Mouse (Mus musculus) CH12.LX (cell line): ENCODE results near the gene Naa25. TPM values are rescaled to one million over a fixed set of nuclear protein-coding genes. Genes with fewer than 3 reads are reported as not detected.

Experiments
- DNase-seq: peaks from one replicate; pipeline ENCODE4 v3.0.0-alpha.2; 2013; ENCODE audit errors: extremely low read depth
- H3K27ac ChIP-seq: 2 replicates; pipeline ENCODE4 v1.5.1; 2012; ENCODE audit warnings: low read depth, mild to moderate bottlenecking, control low read depth, moderate library complexity; ENCODE audit not compliant: insufficient read depth
- H3K27me3 ChIP-seq: replicated peaks from 2 replicates; pipeline ENCODE3; 2012; ENCODE audit warnings: inconsistent platforms
- H3K36me3 ChIP-seq, 2 experiments: replicated peaks in 1 of 2; 2 replicates each; pipeline versions ENCODE3 to v1.6.1; 2012; ENCODE audit warnings: inconsistent platforms in 1 of 2, low read length in 1 of 2, mild to moderate bottlenecking in 1 of 2, mixed read lengths in 1 of 2, moderate library complexity in 1 of 2; ENCODE audit not compliant: control insufficient read depth in 1 of 2, insufficient read depth in 1 of 2
- H3K4me1 ChIP-seq, 2 experiments: 2 replicates each; pipeline ENCODE4 v1.6.1; 2012; ENCODE audit warnings: inconsistent platforms in 1 of 2, moderate library complexity in 1 of 2; ENCODE audit not compliant: insufficient read depth in 2 of 2, control insufficient read depth in 1 of 2
- H3K4me2 ChIP-seq: 2 replicates; pipeline ENCODE4 v1.6.1; 2012; ENCODE audit warnings: low read depth, mild to moderate bottlenecking, control low read depth; ENCODE audit not compliant: poor library complexity, insufficient read depth, severe bottlenecking
- H3K4me3 ChIP-seq, 3 experiments: fragments of 150-350 bp in 1 of 3; sonication (generic) in 1 of 3; replicated peaks in 1 of 3; 2 replicates each; pipeline versions ENCODE3 to v1.5.1; 2011 to 2012; ENCODE audit warnings: low read depth in 2 of 3, low read length in 2 of 3, mild to moderate bottlenecking in 2 of 3, moderate library complexity in 2 of 3, control low read depth in 1 of 3, improper control_type of control experiment in 1 of 3, inconsistent platforms in 1 of 3, mixed read lengths in 1 of 3; ENCODE audit not compliant: poor library complexity in 1 of 3
- H3K79me2 ChIP-seq: replicated peaks from 2 replicates; pipeline ENCODE4 v1.6.1; 2012; ENCODE audit warnings: mild to moderate bottlenecking, moderate library complexity; ENCODE audit not compliant: control insufficient read depth, poor library complexity, insufficient read depth, severe bottlenecking; ENCODE audit errors: extremely low read depth
- H3K9ac ChIP-seq: 2 replicates; pipeline ENCODE4 v1.6.1; 2012; ENCODE audit warnings: low read depth, mild to moderate bottlenecking, control low read depth, moderate library complexity; ENCODE audit not compliant: insufficient read depth
- H3K9me3 ChIP-seq: replicated peaks from 2 replicates; pipeline ENCODE3; 2012; ENCODE audit warnings: low read length, inconsistent platforms, mixed read lengths
- BHLHE40 ChIP-seq: IDR thresholded peaks from 2 replicates; pipeline ENCODE4 v1.6.1; 2011; ENCODE audit warnings: mild to moderate bottlenecking, low read depth, low read length, improper control_type of control experiment
- CHD1 ChIP-seq: IDR thresholded peaks from 2 replicates; pipeline ENCODE4 v1.6.1; 2012; ENCODE audit warnings: low read depth, low read length, improper control_type of control experiment, inconsistent platforms
- CHD2 ChIP-seq: IDR thresholded peaks from 2 replicates; pipeline ENCODE4 v1.6.1; 2011; ENCODE audit warnings: low read length, improper control_type of control experiment
- E2F4 ChIP-seq: IDR thresholded peaks from 2 replicates; pipeline ENCODE4 v1.6.1; 2011; ENCODE audit warnings: low read depth, low read length, improper control_type of control experiment; ENCODE audit not compliant: insufficient replicate concordance
- ELF1 ChIP-seq: IDR thresholded peaks from 2 replicates; pipeline ENCODE4 v1.6.1; 2014; ENCODE audit warnings: low read depth, mild to moderate bottlenecking, inconsistent platforms, low read length, improper control_type of control experiment
- EP300 ChIP-seq: IDR thresholded peaks from 2 replicates; pipeline ENCODE4 v1.6.1; 2011; ENCODE audit warnings: low read length, improper control_type of control experiment
- ETS1 ChIP-seq: conservative IDR thresholded peaks from 2 replicates; pipeline ENCODE4 v1.6.1; 2012; ENCODE audit warnings: low read depth, mild to moderate bottlenecking, inconsistent platforms, low read length, improper control_type of control experiment, moderate library complexity
- GABPA ChIP-seq: IDR thresholded peaks from 2 replicates; pipeline ENCODE4 v1.6.1; 2012; ENCODE audit warnings: low read depth, low read length, improper control_type of control experiment, inconsistent platforms; ENCODE audit not compliant: insufficient replicate concordance
- HCFC1 ChIP-seq: IDR thresholded peaks from 2 replicates; pipeline ENCODE4 v1.6.1; 2012; ENCODE audit warnings: low read depth, mild to moderate bottlenecking, inconsistent platforms, low read length, improper control_type of control experiment
- IRF4 ChIP-seq: IDR thresholded peaks from 2 replicates; pipeline ENCODE4 v1.6.1; 2014; ENCODE audit warnings: low read depth, mild to moderate bottlenecking, inconsistent platforms, low read length, improper control_type of control experiment
- JUN ChIP-seq: IDR thresholded peaks from 2 replicates; pipeline ENCODE4 v1.6.1; 2011; ENCODE audit warnings: low read depth, mild to moderate bottlenecking, low read length, improper control_type of control experiment, moderate library complexity; ENCODE audit not compliant: insufficient read depth
- JUND ChIP-seq: conservative IDR thresholded peaks from 2 replicates; pipeline ENCODE4 v1.6.1; 2011; ENCODE audit warnings: low read depth, low read length, improper control_type of control experiment
- MAFK ChIP-seq: IDR thresholded peaks from 2 replicates; pipeline ENCODE4 v1.6.1; 2011; ENCODE audit warnings: low read length, improper control_type of control experiment; ENCODE audit not compliant: insufficient replicate concordance
- MAX ChIP-seq: IDR thresholded peaks from 2 replicates; pipeline ENCODE4 v1.6.1; 2011; ENCODE audit warnings: low read length, improper control_type of control experiment
- MAZ ChIP-seq: IDR thresholded peaks from 2 replicates; pipeline ENCODE4 v1.6.1; 2012; ENCODE audit warnings: low read depth, mild to moderate bottlenecking, inconsistent platforms, low read length, improper control_type of control experiment, moderate library complexity
- MEF2A ChIP-seq: IDR thresholded peaks from 2 replicates; pipeline ENCODE4 v1.6.1; 2014; ENCODE audit warnings: low read depth, mild to moderate bottlenecking, inconsistent platforms, low read length, improper control_type of control experiment, borderline replicate concordance
- MXI1 ChIP-seq: IDR thresholded peaks from 2 replicates; pipeline ENCODE4 v1.6.1; 2011; ENCODE audit warnings: mild to moderate bottlenecking, low read depth, low read length, improper control_type of control experiment
- MYC ChIP-seq: IDR thresholded peaks from 2 replicates; pipeline ENCODE4 v1.6.1; 2011; ENCODE audit warnings: low read depth, mild to moderate bottlenecking, improper control_type of control experiment, low read length
- NRF1 ChIP-seq: IDR thresholded peaks from 2 replicates; pipeline ENCODE4 v1.6.1; 2014; ENCODE audit warnings: low read depth, mild to moderate bottlenecking, inconsistent platforms, low read length, improper control_type of control experiment, moderate library complexity
- PAX5 ChIP-seq: IDR thresholded peaks from 2 replicates; pipeline ENCODE4 v1.6.1; 2012; ENCODE audit warnings: low read length, inconsistent platforms, mixed read lengths
- RCOR1 ChIP-seq: conservative IDR thresholded peaks from 2 replicates; pipeline ENCODE4 v1.6.1; 2012; ENCODE audit warnings: low read depth, mild to moderate bottlenecking, inconsistent platforms, low read length, improper control_type of control experiment
- SIN3A ChIP-seq: IDR thresholded peaks from 2 replicates; pipeline ENCODE4 v1.6.1; 2012; ENCODE audit warnings: low read length, improper control_type of control experiment, inconsistent platforms
- SMC3 ChIP-seq: IDR thresholded peaks from 2 replicates; pipeline ENCODE4 v1.6.1; 2011; ENCODE audit warnings: low read depth, low read length, improper control_type of control experiment
- TBP ChIP-seq: conservative IDR thresholded peaks from 2 replicates; pipeline ENCODE4 v1.6.1; 2011; ENCODE audit warnings: low read depth, low read length, improper control_type of control experiment
- TCF12 ChIP-seq: IDR thresholded peaks from 2 replicates; pipeline ENCODE4 v1.6.1; 2014; ENCODE audit warnings: low read depth, mild to moderate bottlenecking, inconsistent platforms, low read length, improper control_type of control experiment
- UBTF ChIP-seq: IDR thresholded peaks from 2 replicates; pipeline ENCODE4 v1.6.1; 2012; ENCODE audit warnings: low read depth, mild to moderate bottlenecking, inconsistent platforms, low read length, improper control_type of control experiment, moderate library complexity
- USF2 ChIP-seq: conservative IDR thresholded peaks from 2 replicates; pipeline ENCODE4 v1.6.1; 2011; ENCODE audit warnings: low read depth, low read length, improper control_type of control experiment
- ZC3H11A ChIP-seq: IDR thresholded peaks from 2 replicates; pipeline ENCODE4 v1.6.1; 2012; ENCODE audit warnings: low read depth, mild to moderate bottlenecking, inconsistent platforms, low read length, improper control_type of control experiment
- ZKSCAN1 ChIP-seq: IDR thresholded peaks from 2 replicates; pipeline ENCODE4 v1.6.1; 2012; ENCODE audit warnings: low read depth, inconsistent platforms, low read length, improper control_type of control experiment, borderline replicate concordance
- ZMIZ1 ChIP-seq: IDR thresholded peaks from 2 replicates; pipeline ENCODE4 v1.6.1; 2012; ENCODE audit warnings: low read depth, mild to moderate bottlenecking, inconsistent platforms, low read length, improper control_type of control experiment
- ZNF384 ChIP-seq: IDR thresholded peaks from 2 replicates; pipeline ENCODE4 v1.6.1; 2012; ENCODE audit warnings: low read depth, low read length, improper control_type of control experiment, inconsistent platforms
- dilution Hi-C: fragments of 300-500 bp; cut with MboI; formaldehyde crosslinking; loops from 2 replicates; pipeline ENCODE4 v1.14.3; 2020; ENCODE audit warnings: low sequenced_read_pairs; ENCODE audit not compliant: extremely low pct_unique_long_range_greater_than_20kb, extremely low pct_ligation_motif_present
- in situ Hi-C: fragments of 300-500 bp; cut with MboI; formaldehyde crosslinking; loops from 3 replicates; pipeline ENCODE4 v1.14.3; 2019; ENCODE audit warnings: low sequenced_read_pairs, low pct_ligation_motif_present, low pct_unique_long_range_greater_than_20kb, mixed read lengths
- polyA plus RNA-seq: library from polyadenylated mRNA; unstranded; fragments of >175 nt; gene quantifications from 2 replicates; pipeline ENCODE4 v1.2.1, GENCODE M21; 2012; ENCODE audit warnings: low read depth; ENCODE audit not compliant: insufficient read length
- total RNA-seq, 2 experiments: library from RNA; depleted of rRNA; stranded (reverse); fragments of 300-350 nt in 1 of 2; fragments of >200 nt in 1 of 2; gene quantifications; 2 replicates each; pipeline ENCODE4 v1.2.3; 2012 to 2014

Gene Naa25
- total and polyA plus RNA-seq, 3 experiments, result 41.3 to 60.3 (median 59.7) TPM

GRCm38 (mm10) chr5:121383857-121384756, 13.6 kb upstream of the Naa25 start:
- Histone ChIP-seq H3K27ac (peak overlapping the region; percentile 85), H3K79me2 (peaks cover 19% of the 10 kb centered on the region), H3K4me3 (peak overlapping the region; percentile 62 to 98 (median 83)), H3K36me3 (peaks cover 31 to 40% of the 10 kb centered on the region in 2 experiments), H3K27me3 (no peaks in the 10 kb centered on the region), H3K9ac (peak overlapping the region; percentile 82), H3K4me2 (peak overlapping the region; percentile 82), H3K9me3 (peaks cover 7% of the 10 kb centered on the region), H3K4me1 (peaks cover 11 to 30% of the 10 kb centered on the region in 2 experiments)
- dilution Hi-C loops (no loop called here), in situ Hi-C loops (loop anchor here (5.0 kb wide), 1 partner anchor 87 kb away; no protein-coding TSS in a partner anchor)
- TF ChIP-seq PAX5 (no peak), JUND (peak; percentile 96), MAZ (0 out of 2 replicates have a peak, but pooled peaks have one; percentile 45), ELF1 (peak; percentile 72), HCFC1 (peak; percentile 41; the same call in 1 of the 2 replicates), BHLHE40 (peak; percentile 40; the same call in 1 of the 2 replicates), RCOR1 (peak; percentile 99), ZKSCAN1 (no peak), MAFK (peak; percentile 71; the same call in 1 of the 2 replicates), MEF2A (peak; percentile 88), SIN3A (peak; percentile 96), ZC3H11A (no peak), EP300 (peak; percentile 100), MAX (peak; percentile 39; the same call in 1 of the 2 replicates), MYC (peak; percentile 49; the same call in 1 of the 2 replicates), TBP (0 out of 2 replicates have a peak, but pooled peaks have one; percentile 47), CHD2 (peak; percentile 84), MXI1 (peak; percentile 87), IRF4 (peak; percentile 100), GABPA (no peak), TCF12 (peak; percentile 78), ZNF384 (peak; percentile 75), JUN (peak; percentile 91), NRF1 (no peak), UBTF (no peak), SMC3 (no peak), E2F4 (no peak), CHD1 (peak; percentile 76; the same call in 1 of the 2 replicates), ETS1 (peak; percentile 99), ZMIZ1 (no peak), USF2 (no peak)
- DNase-seq, result peak; percentile 79
